Mouse (Mus musculus) liver, postnatal 0 days (tissue): ENCODE data around the gene Dlg2.

ENCODE experiments used
- CTCF ChIP-seq: sonication (generic); IDR thresholded peaks from 2 replicates; pipeline ENCODE4 v1.5.1; 2016; ENCODE audit warnings: antibody characterized with exemption, low read depth
- EP300 ChIP-seq: IDR thresholded peaks from 2 replicates; pipeline ENCODE4 v1.6.1; 2016; ENCODE audit warnings: antibody characterized with exemption, low read depth, mild to moderate bottlenecking

DNA sequence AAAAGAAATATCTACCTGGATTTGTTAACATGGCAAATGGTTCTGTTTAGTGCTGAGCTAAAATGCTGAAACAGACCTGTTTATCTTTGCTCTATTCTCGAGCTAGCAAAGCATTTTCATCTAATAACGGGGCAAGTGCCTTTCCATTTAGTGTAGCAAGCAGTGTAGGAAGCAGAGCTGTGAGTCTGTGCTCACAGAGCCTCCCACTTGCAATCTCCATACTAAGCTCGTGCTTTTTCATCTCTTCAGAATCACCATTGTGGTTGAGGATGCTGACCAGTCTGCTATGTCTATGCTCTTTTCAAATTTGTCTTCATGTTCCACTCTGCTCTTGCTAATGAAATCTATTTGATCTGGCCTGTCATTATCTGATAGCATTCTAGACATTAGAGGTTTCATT is 1002.7 kb downstream of the Dlg2 start:
- TF ChIP-seq CTCF (no peak), EP300 (no peak)
